Mouse (Mus musculus) c-Kit-positive CD71-positive TER-119-negative erythroid progenitor cells, embryonic 14.5 days (primary cell): ENCODE measurements around the gene Fzd7.
"Not testable (repeated sequence)": the region's sequence is repeated elsewhere in the genome, so short reads cannot be mapped to it uniquely, and the experiment has no call there.

ENCODE experiments used
- DNase-seq: peaks from one replicate; pipeline ENCODE4 v3.0.0-alpha.2; 2013; ENCODE audit warnings: low read depth

The Fzd7 gene

GRCm38 (mm10) chr1:59482331-59482695 is at the start of gene Fzd7:
Gene Fzd7 (plus strand): TSS chr1:59482424.
- DNase-seq = no peak

- no peak for DNase-seq
Measured at GRCm38 (mm10) chr1:59433296-59433695, 48.9 kb upstream of the Fzd7 start.

GRCm38 (mm10) chr1:59434071-59434470 is 48.2 kb upstream of the Fzd7 start:
- no peak for DNase-seq

- no peak for DNase-seq
Measured at GRCm38 (mm10) chr1:59435270-59435669, 47.0 kb upstream of the Fzd7 start.

GRCm38 (mm10) chr1:59436321-59436720 is 45.9 kb upstream of the Fzd7 start:
- DNase-seq = no peak

- no peak for DNase-seq
Measured at GRCm38 (mm10) chr1:59437927-59438326, 44.3 kb upstream of the Fzd7 start.

- no peak for DNase-seq
Measured at GRCm38 (mm10) chr1:59438330-59438729, 43.9 kb upstream of the Fzd7 start.

- DNase-seq = no peak
Measured at GRCm38 (mm10) chr1:59439252-59439651, 43.0 kb upstream of the Fzd7 start.

- DNase-seq = no peak
Measured at GRCm38 (mm10) chr1:59439941-59440340, 42.3 kb upstream of the Fzd7 start.

- DNase-seq = not testable (repeated sequence)
Measured at GRCm38 (mm10) chr1:59442721-59443120, 39.5 kb upstream of the Fzd7 start.

- no peak for DNase-seq
Measured at GRCm38 (mm10) chr1:59444127-59444660, 38.0 kb upstream of the Fzd7 start.

GRCm38 (mm10) chr1:59445242-59445641 is 37.0 kb upstream of the Fzd7 start:
- no peak for DNase-seq

GRCm38 (mm10) chr1:59448497-59449270 is 33.5 kb upstream of the Fzd7 start:
- DNase-seq = no peak

GRCm38 (mm10) chr1:59449423-59449822 is 32.8 kb upstream of the Fzd7 start:
- DNase-seq = no peak

- no peak for DNase-seq
Measured at GRCm38 (mm10) chr1:59450896-59451295, 31.3 kb upstream of the Fzd7 start.

GRCm38 (mm10) chr1:59451584-59451983 is 30.6 kb upstream of the Fzd7 start:
- no peak for DNase-seq

GRCm38 (mm10) chr1:59456825-59457224 is 25.4 kb upstream of the Fzd7 start:
- no peak for DNase-seq

GRCm38 (mm10) chr1:59457873-59458272 is 24.4 kb upstream of the Fzd7 start:
- no peak for DNase-seq

- no peak for DNase-seq
Measured at GRCm38 (mm10) chr1:59458886-59459285, 23.3 kb upstream of the Fzd7 start.

GRCm38 (mm10) chr1:59464696-59465639 is 17.3 kb upstream of the Fzd7 start:
- DNase-seq = no peak

GRCm38 (mm10) chr1:59465640-59466008 is 16.6 kb upstream of the Fzd7 start:
- DNase-seq = no peak

- no peak for DNase-seq
Measured at GRCm38 (mm10) chr1:59469170-59469569, 13.1 kb upstream of the Fzd7 start.

- no peak for DNase-seq
Measured at GRCm38 (mm10) chr1:59470766-59471165, 11.5 kb upstream of the Fzd7 start.
